Mouse (Mus musculus) heart, postnatal 0 days (tissue): Measurements from ENCODE around the gene Prkag3.
A peak's percentile ranks its signal among the peaks of the same experiment; 100 is the strongest.

ENCODE experiments used
- CTCF ChIP-seq: IDR thresholded peaks from 2 replicates; pipeline ENCODE4 v1.5.1; 2016; ENCODE audit warnings: antibody characterized with exemption, control low read depth, low read depth
- EP300 ChIP-seq: IDR thresholded peaks from 2 replicates; pipeline ENCODE4 v1.6.1; 2016; ENCODE audit warnings: antibody characterized with exemption, low read depth

GRCm38 (mm10) chr1:74787846-74788245, 38.8 kb upstream of the Prkag3 start:
- peak; percentile 80 for TF ChIP-seq CTCF
- TF ChIP-seq EP300: no peak
